9 mouse cellular contexts compared by ENCODE assay signal in genomic region chr6:50309019-50309418, GRCm38 (mm10). TPM values are rescaled to one million over a fixed set of nuclear protein-coding genes. Genes with fewer than 3 reads are reported as not detected.
DNase-seq lines count a peak whose midpoint lies in the region; ATAC-seq lines count a peak whose summit lies in the region.
"Had no signal": no experiment of that assay in that cellular context is flagged by ENCODE, and none has a peak within 500 bp of the region (broad histone marks: within the 10 kb centered on the region; RNA-seq: fewer than 3 reads in every experiment).

No protein-coding gene starts in this region.

- peak; percentile 15 for DNase-seq in cerebellum, adult 9-10 months
- no peak for DNase-seq in cerebellum, adult 9-11 months
- peak; percentile 54 for DNase-seq in left cerebral cortex, postnatal 4 days
- DNase-seq in left cerebral cortex, postnatal 36 days (ENCODE audit: low spot score in 2 of 2) = no peak
- peak; percentile 30 for DNase-seq in adipocyte (ENCODE audit: low spot score)
- DNase-seq in naive thymus-derived CD4-positive, alpha-beta T cell, adult 2 months (ENCODE audit: low read depth) = peak; percentile 24
- no peak for DNase-seq in adrenal gland, postnatal 25 days

- no peaks in the 10 kb centered on the region for H3K4me1 ChIP-seq in intestine, embryonic 16.5 days (ENCODE audit: control insufficient read depth, insufficient read depth, low read length)
- H3K4me1 ChIP-seq: liver, embryonic 15.5 days had no signal

- no peaks in the 10 kb centered on the region for H3K27me3 ChIP-seq in intestine, embryonic 16.5 days (replicated peaks; ENCODE audit: control insufficient read depth, insufficient read depth, low read length)
- H3K27me3 ChIP-seq: liver, embryonic 15.5 days had no signal

- H3K9me3 ChIP-seq in intestine, embryonic 16.5 days (ENCODE audit: control insufficient read depth, low read length) = no peaks in the 10 kb centered on the region
- H3K9me3 ChIP-seq: liver, embryonic 15.5 days had no signal

- no peaks in the 10 kb centered on the region for H3K36me3 ChIP-seq in intestine, embryonic 16.5 days (ENCODE audit: control insufficient read depth, insufficient read depth, low read length)
- H3K36me3 ChIP-seq: liver, embryonic 15.5 days had no signal

- 30% methylated on average over 6 of the region's 6 CpGs for WGBS in intestine, embryonic 16.5 days

- ATAC-seq in intestine, embryonic 16.5 days = peak; percentile 55

- H3K9ac ChIP-seq in intestine, embryonic 16.5 days (ENCODE audit: low read depth, low read length) = no peak overlapping the region
- H3K9ac ChIP-seq: liver, embryonic 15.5 days had no signal

- intact Hi-C loops in left cerebral cortex, postnatal 4 days (cut with DNase I) = loop anchor here (5.0 kb wide), 1 partner anchor 228 kb away; no protein-coding TSS in a partner anchor
- intact Hi-C loops in left cerebral cortex, postnatal 36 days (cut with DNase I) = no loop called here

- H3K4me3 ChIP-seq in intestine, embryonic 16.5 days (ENCODE audit: low read length) = no peak overlapping the region
- H3K4me3 ChIP-seq: liver, embryonic 15.5 days had no signal

- no peak overlapping the region for H3K4me2 ChIP-seq in intestine, embryonic 16.5 days (ENCODE audit: low read depth, low read length)
- H3K4me2 ChIP-seq: liver, embryonic 15.5 days had no signal

- no peak overlapping the region for H3K27ac ChIP-seq in intestine, embryonic 16.5 days (ENCODE audit: low read length)
- H3K27ac ChIP-seq: liver, embryonic 15.5 days had no signal

RNA-seq across cellular contexts. Expression of gene Gsdme, which starts 45.4 kb away (rescaled TPM):
- total RNA-seq in left cerebral cortex, postnatal 4 days (2021) = 10 to 100 TPM; 22.8 to 24.4 TPM
- 10 to 100 TPM; 11.8 to 13.0 TPM for total RNA-seq in left cerebral cortex, postnatal 36 days (2021)
- polyA plus RNA-seq in intestine, embryonic 16.5 days (2015; fragmentation: Nextera tagmentation; extraction: Ambion mirVana) = 27.4 and 27.8 TPM in 2 replicates
- total RNA-seq in adrenal gland, postnatal 25 days (2021) = 2.0 TPM in 2 replicates

Comparison
In these comparisons a context has a peak if more than half of its experiments do, and no peak if none do; other contexts are left out.
1. DNase-seq: peak in cerebellum, adult 9-10 months (single experiment), left cerebral cortex, postnatal 4 days (single experiment), adipocyte (single experiment) and naive thymus-derived CD4-positive, alpha-beta T cell, adult 2 months (single experiment); none in cerebellum, adult 9-11 months (single experiment), left cerebral cortex, postnatal 36 days (0 of 2) and adrenal gland, postnatal 25 days (single experiment).